Mouse (Mus musculus): ENCODE results near the gene Dap. TPM values are rescaled to one million over a fixed set of nuclear protein-coding genes. Genes with fewer than 3 reads are reported as not detected.
A peak's percentile ranks its signal among the peaks of the same experiment; 100 is the strongest.

The Dap gene
- polyA plus RNA-seq, 1 experiment from 2014 or later: 65.1 TPM

- Histone ChIP-seq H3K9ac (ENCODE audit: low read depth, low read length) (no peak overlapping the region), H3K27ac (ENCODE audit: low read depth, low read length) (no peak overlapping the region), H3K27me3 (ENCODE audit: control insufficient read depth, insufficient read depth, low read length) (no peaks in the 10 kb centered on the region), H3K9me3 (replicated peaks; ENCODE audit: control insufficient read depth, low read length) (no peaks in the 10 kb centered on the region), H3K4me2 (no peak overlapping the region), H3K4me3 (ENCODE audit: low read depth, low read length) (no peak overlapping the region), H3K4me1 (ENCODE audit: control insufficient read depth, insufficient read depth, low read length) (no peaks in the 10 kb centered on the region), H3K36me3 (ENCODE audit: control insufficient read depth, insufficient read depth, low read length) (no peaks in the 10 kb centered on the region)
- 74% methylated on average over 7 of the region's 7 CpGs for WGBS (ENCODE audit: insufficient replicate concordance)
- ATAC-seq (replicated peaks; ENCODE audit: insufficient number of reproducible peaks, low FRiP score, low TSS enrichment): no peak
Measured at GRCm38 (mm10) chr15:31211910-31212309, 12.2 kb upstream of the Dap start.

DNA sequence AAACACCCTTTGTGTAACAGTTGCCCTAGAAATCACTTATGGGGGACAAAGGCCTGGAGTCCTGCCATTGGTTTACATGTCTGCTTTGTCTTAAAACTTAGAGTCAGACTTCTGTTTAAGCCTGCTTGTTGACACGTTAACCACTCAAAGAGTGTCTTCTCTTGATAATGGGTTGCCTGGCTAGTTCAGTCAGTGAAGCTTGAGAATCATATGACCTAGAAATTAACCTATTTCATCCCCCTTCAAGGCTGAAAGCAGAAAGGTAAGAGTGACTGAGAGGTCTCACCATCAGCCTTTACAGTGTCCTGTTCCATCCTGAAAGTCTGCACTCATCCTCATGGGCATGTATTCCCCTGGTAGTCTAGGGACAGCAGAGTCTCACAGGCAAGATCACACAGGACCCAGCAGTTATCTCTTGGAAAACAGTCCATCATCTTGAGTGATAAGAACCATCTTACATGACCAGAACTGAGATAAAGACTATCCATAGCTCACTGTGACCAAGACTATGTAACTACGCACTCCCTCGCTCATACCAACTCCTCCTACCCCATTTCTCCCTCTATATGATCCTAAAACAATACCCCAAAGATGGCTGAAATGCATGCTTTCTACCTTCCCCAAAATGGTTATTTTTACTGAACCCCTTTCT, 10.4 kb upstream of the Dap start:
- Histone ChIP-seq H3K4me3 (ENCODE audit: low read depth, low read length) (no peak overlapping the region), H3K27me3 (ENCODE audit: control insufficient read depth, insufficient read depth, low read length) (no peaks in the 10 kb centered on the region), H3K27ac (ENCODE audit: low read depth, low read length) (no peak overlapping the region), H3K9ac (ENCODE audit: low read depth, low read length) (no peak overlapping the region), H3K9me3 (replicated peaks; ENCODE audit: control insufficient read depth, low read length) (no peaks in the 10 kb centered on the region), H3K4me1 (ENCODE audit: control insufficient read depth, insufficient read depth, low read length) (no peaks in the 10 kb centered on the region), H3K36me3 (ENCODE audit: control insufficient read depth, insufficient read depth, low read length) (no peaks in the 10 kb centered on the region), H3K4me2 (no peak overlapping the region)
- 90% methylated on average over 3 of the region's 3 CpGs for WGBS (ENCODE audit: insufficient replicate concordance)
- no peak for ATAC-seq (replicated peaks; ENCODE audit: insufficient number of reproducible peaks, low FRiP score, low TSS enrichment)

DNA sequence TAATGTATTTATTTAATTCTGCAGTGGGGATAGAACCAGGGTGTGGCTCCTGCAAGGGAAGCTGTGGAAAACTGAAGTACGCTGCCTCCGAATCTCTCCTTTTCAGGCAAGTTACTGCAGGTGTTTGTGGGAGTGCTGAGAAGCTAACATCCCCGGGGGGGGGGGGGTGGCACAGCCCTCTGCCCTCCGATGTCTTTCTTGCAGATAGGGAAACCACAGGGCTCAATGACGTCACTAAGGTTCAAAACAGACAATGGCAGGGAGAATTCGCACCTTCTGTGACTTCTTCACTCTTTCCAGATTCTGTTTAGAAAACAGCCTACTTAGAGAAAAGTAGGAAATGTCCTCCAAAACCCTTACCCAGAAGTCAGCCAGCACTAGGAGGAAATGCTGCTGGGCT, 1.9 kb upstream of the Dap start:
- no peak for ATAC-seq (replicated peaks; ENCODE audit: insufficient number of reproducible peaks, low FRiP score, low TSS enrichment)
- Histone ChIP-seq H3K27ac (ENCODE audit: low read depth, low read length) (no peak overlapping the region), H3K4me2 (no peak overlapping the region), H3K9me3 (replicated peaks; ENCODE audit: control insufficient read depth, low read length) (no peaks in the 10 kb centered on the region), H3K4me1 (ENCODE audit: control insufficient read depth, insufficient read depth, low read length) (peaks cover 4% of the 10 kb centered on the region; the same call in 1 of the 2 replicates), H3K27me3 (ENCODE audit: control insufficient read depth, insufficient read depth, low read length) (no peaks in the 10 kb centered on the region), H3K4me3 (ENCODE audit: low read depth, low read length) (no peak overlapping the region), H3K36me3 (ENCODE audit: control insufficient read depth, insufficient read depth, low read length) (no peaks in the 10 kb centered on the region), H3K9ac (ENCODE audit: low read depth, low read length) (no peak overlapping the region)
- WGBS (ENCODE audit: insufficient replicate concordance): 73% methylated on average over 6 of the region's 6 CpGs

- H3K4me2 ChIP-seq: peak overlapping the region; percentile 83
- no peaks in the 10 kb centered on the region for H3K36me3 ChIP-seq (ENCODE audit: control insufficient read depth, insufficient read depth, low read length)
- H3K27ac ChIP-seq (ENCODE audit: low read depth, low read length): no peak overlapping the region
- ATAC-seq (replicated peaks; ENCODE audit: insufficient number of reproducible peaks, low FRiP score, low TSS enrichment): no peak; the same call in 1 of the 2 replicates
- peak overlapping the region; percentile 79 for H3K4me3 ChIP-seq (ENCODE audit: low read depth, low read length)
- H3K9me3 ChIP-seq (replicated peaks; ENCODE audit: control insufficient read depth, low read length): no peaks in the 10 kb centered on the region
- peaks cover 4% of the 10 kb centered on the region; the same call in 1 of the 2 replicates for H3K4me1 ChIP-seq (ENCODE audit: control insufficient read depth, insufficient read depth, low read length)
- no peaks in the 10 kb centered on the region for H3K27me3 ChIP-seq (ENCODE audit: control insufficient read depth, insufficient read depth, low read length)
- peak overlapping the region; percentile 69 for H3K9ac ChIP-seq (ENCODE audit: low read depth, low read length)
- WGBS (ENCODE audit: insufficient replicate concordance): 47% methylated on average over 15 of the region's 15 CpGs
Measured at GRCm38 (mm10) chr15:31223596-31224134, 449 bp upstream of the Dap start.

GRCm38 (mm10) chr15:31224806-31225642, 910 bp downstream of the Dap start:
- H3K9ac ChIP-seq (ENCODE audit: low read depth, low read length): peak overlapping the region; percentile 95
- peak overlapping the region; percentile 83 for H3K4me2 ChIP-seq
- no peaks in the 10 kb centered on the region for H3K9me3 ChIP-seq (replicated peaks; ENCODE audit: control insufficient read depth, low read length)
- H3K4me3 ChIP-seq (ENCODE audit: low read depth, low read length): peak overlapping the region; percentile 79
- peak overlapping the region; percentile 62; the same call in 1 of the 2 replicates for H3K27ac ChIP-seq (ENCODE audit: low read depth, low read length)
- peaks cover 4% of the 10 kb centered on the region; the same call in 1 of the 2 replicates for H3K4me1 ChIP-seq (ENCODE audit: control insufficient read depth, insufficient read depth, low read length)
- ATAC-seq (replicated peaks; ENCODE audit: insufficient number of reproducible peaks, low FRiP score, low TSS enrichment): no peak
- H3K27me3 ChIP-seq (ENCODE audit: control insufficient read depth, insufficient read depth, low read length): no peaks in the 10 kb centered on the region
- WGBS (ENCODE audit: insufficient replicate concordance): 42% methylated on average over 13 of the region's 13 CpGs
- H3K36me3 ChIP-seq (ENCODE audit: control insufficient read depth, insufficient read depth, low read length): no peaks in the 10 kb centered on the region

DNA sequence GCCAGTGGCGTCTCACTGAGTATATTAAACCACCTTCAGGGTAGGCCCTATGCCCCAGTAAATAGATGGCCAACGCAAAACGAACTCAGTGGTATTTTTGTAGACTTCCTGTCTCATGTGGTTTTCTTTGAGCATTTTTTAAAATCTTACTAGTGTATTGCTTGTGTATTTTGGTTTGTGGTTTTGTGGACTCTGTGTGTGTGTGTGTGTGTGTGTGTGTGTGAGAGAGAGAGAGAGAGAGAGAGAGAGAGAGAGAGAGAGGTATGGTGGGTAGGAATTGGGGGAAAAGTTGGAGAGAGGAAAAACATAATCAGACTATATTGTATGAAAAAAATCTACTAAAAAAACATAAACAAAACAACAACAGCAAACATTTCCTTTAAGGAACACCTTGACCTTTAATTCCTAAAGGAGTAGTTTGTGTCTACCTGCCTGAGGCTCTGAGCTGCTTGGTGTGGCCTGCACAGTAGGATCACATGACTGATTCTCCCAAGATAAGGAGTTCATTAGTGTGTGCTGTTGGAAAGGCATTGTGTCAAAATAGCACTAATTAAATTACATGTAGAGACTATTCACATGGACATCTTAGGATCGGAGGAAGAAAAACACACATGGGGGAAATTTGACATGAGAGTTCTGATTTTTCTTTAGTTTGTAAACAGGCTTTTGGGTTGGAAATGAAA, 1.7 kb downstream of the Dap start:
- peak overlapping the region; percentile 83 for H3K4me2 ChIP-seq
- H3K4me1 ChIP-seq (ENCODE audit: control insufficient read depth, insufficient read depth, low read length): peaks cover 4% of the 10 kb centered on the region; the same call in 1 of the 2 replicates
- no peaks in the 10 kb centered on the region for H3K27me3 ChIP-seq (ENCODE audit: control insufficient read depth, insufficient read depth, low read length)
- ATAC-seq (replicated peaks; ENCODE audit: insufficient number of reproducible peaks, low FRiP score, low TSS enrichment): no peak
- no peak overlapping the region for H3K9ac ChIP-seq (ENCODE audit: low read depth, low read length)
- WGBS (ENCODE audit: insufficient replicate concordance): 89% methylated on average over 4 of the region's 4 CpGs
- no peaks in the 10 kb centered on the region for H3K9me3 ChIP-seq (replicated peaks; ENCODE audit: control insufficient read depth, low read length)
- no peak overlapping the region for H3K4me3 ChIP-seq (ENCODE audit: low read depth, low read length)
- H3K36me3 ChIP-seq (ENCODE audit: control insufficient read depth, insufficient read depth, low read length): no peaks in the 10 kb centered on the region
- no peak overlapping the region for H3K27ac ChIP-seq (ENCODE audit: low read depth, low read length)

DNA sequence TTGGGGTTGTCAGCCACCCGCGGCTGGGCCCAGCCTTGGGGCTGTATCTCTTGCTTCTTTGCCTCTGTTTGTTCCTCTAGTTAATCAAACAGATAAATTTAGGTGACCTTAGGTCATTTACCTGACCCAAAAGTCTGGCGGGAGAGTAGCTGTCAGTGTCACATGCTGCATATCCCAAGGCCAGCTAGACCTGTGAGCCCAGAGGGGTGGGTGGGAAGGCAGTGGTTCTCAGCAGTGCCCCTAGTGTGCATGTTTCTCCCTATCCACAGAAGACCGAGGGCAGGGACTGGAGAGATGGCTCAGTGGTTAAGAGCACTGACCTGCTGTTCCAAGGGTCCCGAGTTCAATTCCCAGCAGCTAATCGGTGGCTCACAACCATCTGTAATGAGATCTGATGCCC, 2.4 kb downstream of the Dap start:
- Histone ChIP-seq H3K9me3 (replicated peaks; ENCODE audit: control insufficient read depth, low read length) (no peaks in the 10 kb centered on the region), H3K9ac (ENCODE audit: low read depth, low read length) (no peak overlapping the region), H3K4me2 (no peak overlapping the region), H3K27me3 (ENCODE audit: control insufficient read depth, insufficient read depth, low read length) (no peaks in the 10 kb centered on the region), H3K27ac (ENCODE audit: low read depth, low read length) (no peak overlapping the region), H3K4me1 (ENCODE audit: control insufficient read depth, insufficient read depth, low read length) (peaks cover 4% of the 10 kb centered on the region; the same call in 1 of the 2 replicates), H3K36me3 (ENCODE audit: control insufficient read depth, insufficient read depth, low read length) (no peaks in the 10 kb centered on the region), H3K4me3 (ENCODE audit: low read depth, low read length) (no peak overlapping the region)
- 72% methylated on average over 6 of the region's 6 CpGs for WGBS (ENCODE audit: insufficient replicate concordance)
- ATAC-seq (replicated peaks; ENCODE audit: insufficient number of reproducible peaks, low FRiP score, low TSS enrichment): no peak

DNA sequence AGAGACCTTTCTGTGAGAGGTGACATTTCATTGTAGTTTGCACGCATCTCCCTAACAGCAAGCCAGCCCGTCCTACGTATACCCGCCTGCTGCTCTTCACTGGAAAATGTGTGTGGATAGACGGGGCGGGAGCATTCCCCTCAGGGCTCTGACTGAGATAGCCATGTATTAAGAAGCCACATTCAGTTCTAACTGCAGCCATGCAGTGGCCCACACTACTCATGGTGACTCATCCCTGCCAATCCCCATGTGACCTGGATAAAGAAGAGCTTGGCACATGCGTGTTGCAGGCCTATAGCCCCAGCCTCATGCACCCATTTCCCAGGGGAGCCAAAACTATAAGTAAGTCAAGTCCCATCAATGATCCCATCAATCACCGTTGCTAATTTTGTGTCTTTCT, 3.7 kb downstream of the Dap start:
- Histone ChIP-seq H3K27me3 (ENCODE audit: control insufficient read depth, insufficient read depth, low read length) (no peaks in the 10 kb centered on the region), H3K4me3 (ENCODE audit: low read depth, low read length) (no peak overlapping the region), H3K4me2 (no peak overlapping the region), H3K36me3 (ENCODE audit: control insufficient read depth, insufficient read depth, low read length) (no peaks in the 10 kb centered on the region), H3K9ac (ENCODE audit: low read depth, low read length) (no peak overlapping the region), H3K4me1 (ENCODE audit: control insufficient read depth, insufficient read depth, low read length) (peaks cover 4% of the 10 kb centered on the region; the same call in 1 of the 2 replicates), H3K27ac (ENCODE audit: low read depth, low read length) (no peak overlapping the region), H3K9me3 (replicated peaks; ENCODE audit: control insufficient read depth, low read length) (no peaks in the 10 kb centered on the region)
- ATAC-seq (replicated peaks; ENCODE audit: insufficient number of reproducible peaks, low FRiP score, low TSS enrichment): no peak
- 84% methylated on average over 8 of the region's 8 CpGs for WGBS (ENCODE audit: insufficient replicate concordance)
